Comparison of ENCODE assay signal across 8 mouse cellular contexts in genomic region chr11:102189461-102190436, GRCm38 (mm10). TPM values are rescaled to one million over a fixed set of nuclear protein-coding genes. Genes with fewer than 3 reads are reported as not detected.
DNase-seq lines count a peak whose midpoint lies in the region; ATAC-seq and TF ChIP-seq lines count a peak whose summit lies in the region.

Gene G6pc3 (plus strand): TSS chr11:102189620.

- peaks cover 10% of the 10 kb centered on the region; the same call in 1 of the 2 replicates for H3K27me3 ChIP-seq in E14TG2a.4 (ENCODE audit: insufficient read depth, low read length)
- no peaks in the 10 kb centered on the region for H3K27me3 ChIP-seq in forebrain, embryonic 12.5 days
- no peaks in the 10 kb centered on the region for H3K27me3 ChIP-seq in heart, embryonic 16.5 days (ENCODE audit: control insufficient read depth, insufficient read depth, low read length)
- no peaks in the 10 kb centered on the region for H3K27me3 ChIP-seq in liver, embryonic 14.5 days (ENCODE audit: control insufficient read depth, insufficient read depth, low read length)
- H3K27me3 ChIP-seq in stomach, embryonic 15.5 days (replicated peaks), result no peaks in the 10 kb centered on the region

- no peak for TF ChIP-seq CTCF in E14TG2a.4 (conservative IDR thresholded peaks at IDR 0.05; ENCODE audit: low read length)
- no peak for TF ChIP-seq CTCF in liver, embryonic 14.5 days (IDR thresholded peaks at IDR 0.05; ENCODE audit: low read depth)

- TF ChIP-seq EP300 in liver, embryonic 14.5 days (IDR thresholded peaks at IDR 0.05; ENCODE audit: low read depth), result no peak

- H3K36me3 ChIP-seq in E14TG2a.4 (ENCODE audit: insufficient read depth, low read length), result peaks cover 30% of the 10 kb centered on the region
- H3K36me3 ChIP-seq in forebrain, embryonic 12.5 days (replicated peaks), result peaks cover 19% of the 10 kb centered on the region
- H3K36me3 ChIP-seq in heart, embryonic 16.5 days (ENCODE audit: control insufficient read depth, insufficient read depth), result 0 out of 2 replicates have a peak, but pooled peaks cover 5% of the 10 kb centered on the region
- H3K36me3 ChIP-seq in liver, embryonic 14.5 days (replicated peaks; ENCODE audit: control insufficient read depth, insufficient read depth, low read depth), result no peaks in the 10 kb centered on the region
- peaks cover 4% of the 10 kb centered on the region; the same call in 1 of the 2 replicates for H3K36me3 ChIP-seq in stomach, embryonic 15.5 days

- H3K4me3 ChIP-seq in E14TG2a.4 (replicated peaks; ENCODE audit: low read length), result peak within 1 kb of the TSS; percentile 76
- H3K4me3 ChIP-seq in forebrain, embryonic 12.5 days (replicated peaks), result peak within 1 kb of the TSS; percentile 58
- peak within 1 kb of the TSS; percentile 64 for H3K4me3 ChIP-seq in heart, embryonic 16.5 days (ENCODE audit: low read length)
- H3K4me3 ChIP-seq in liver, embryonic 14.5 days (ENCODE audit: insufficient read depth in 1 of 2, low read depth in 2 of 2, low read length in 2 of 2), result peak within 1 kb of the TSS; percentile 55 to 72
- H3K4me3 ChIP-seq in stomach, embryonic 15.5 days (replicated peaks), result peak within 1 kb of the TSS; percentile 59

- peak within 1 kb of the TSS; percentile 68 for H3K9ac ChIP-seq in forebrain, embryonic 12.5 days
- peak within 1 kb of the TSS; percentile 78 for H3K9ac ChIP-seq in heart, embryonic 16.5 days (ENCODE audit: low read length)
- peak within 1 kb of the TSS; percentile 23 for H3K9ac ChIP-seq in liver, embryonic 14.5 days (replicated peaks)
- peak within 1 kb of the TSS; percentile 38 for H3K9ac ChIP-seq in stomach, embryonic 15.5 days

- peak within 1 kb of the TSS; percentile 75 for H3K27ac ChIP-seq in forebrain, embryonic 12.5 days
- peak within 1 kb of the TSS; percentile 66 for H3K27ac ChIP-seq in heart, embryonic 16.5 days (ENCODE audit: low read length)
- no peak within 1 kb of the TSS for H3K27ac ChIP-seq in liver, embryonic 14.5 days
- H3K27ac ChIP-seq in stomach, embryonic 15.5 days, result peak within 1 kb of the TSS; percentile 81

- no peaks in the 10 kb centered on the region for H3K9me3 ChIP-seq in E14TG2a.4 (ENCODE audit: low read length)
- no peaks in the 10 kb centered on the region for H3K9me3 ChIP-seq in forebrain, embryonic 12.5 days
- H3K9me3 ChIP-seq in heart, embryonic 16.5 days (replicated peaks; ENCODE audit: control insufficient read depth, low read length), result no peaks in the 10 kb centered on the region
- no peaks in the 10 kb centered on the region for H3K9me3 ChIP-seq in liver, embryonic 14.5 days (ENCODE audit: control insufficient read depth, low read length)
- no peaks in the 10 kb centered on the region for H3K9me3 ChIP-seq in stomach, embryonic 15.5 days

- DNase-seq in c-Kit-positive CD71-positive TER-119-positive erythroid progenitor cells, embryonic 14.5 days (ENCODE audit: low spot score), result peak; percentile 69
- DNase-seq in kidney, postnatal 36 days, result peak; percentile 96
- DNase-seq in liver, embryonic 14.5 days (ENCODE audit: low read depth in 3 of 3, low spot score in 3 of 3), result peak; percentile 65 to 73 (median 68)
- DNase-seq in neural tube, embryonic 10.5 days (ENCODE audit: extremely low spot score, low spot score), result peak; percentile 81

- peak within 1 kb of the TSS; percentile 72 for H3K4me2 ChIP-seq in forebrain, embryonic 12.5 days
- peak within 1 kb of the TSS; percentile 68 for H3K4me2 ChIP-seq in heart, embryonic 16.5 days (ENCODE audit: low read depth, low read length)
- peak within 1 kb of the TSS; percentile 68 for H3K4me2 ChIP-seq in liver, embryonic 14.5 days (ENCODE audit: low read depth)
- H3K4me2 ChIP-seq in stomach, embryonic 15.5 days, result peak within 1 kb of the TSS; percentile 91

- peak; percentile 77 for ATAC-seq in forebrain, embryonic 12.5 days (ENCODE audit: low FRiP score)
- peak; percentile 72 for ATAC-seq in heart, embryonic 16.5 days (replicated peaks; ENCODE audit: extremely low read depth, insufficient read depth, low FRiP score)
- ATAC-seq in liver, embryonic 14.5 days (ENCODE audit: insufficient read depth), result peak; percentile 56
- ATAC-seq in stomach, embryonic 15.5 days (ENCODE audit: insufficient read depth, low FRiP score, low read depth), result peak; percentile 71

- peaks cover 43% of the 10 kb centered on the region for H3K4me1 ChIP-seq in E14TG2a.4 (replicated peaks; ENCODE audit: low read depth, low read length)
- H3K4me1 ChIP-seq in forebrain, embryonic 12.5 days, result peaks cover 24% of the 10 kb centered on the region
- H3K4me1 ChIP-seq in heart, embryonic 16.5 days (ENCODE audit: control insufficient read depth, insufficient read depth, low read length), result peaks cover 12% of the 10 kb centered on the region
- H3K4me1 ChIP-seq in liver, embryonic 14.5 days (replicated peaks; ENCODE audit: control insufficient read depth in 2 of 2, insufficient read depth in 2 of 2, low read length in 1 of 2), result peaks cover 6 to 14% of the 10 kb centered on the region in 2 experiments
- peaks cover 19% of the 10 kb centered on the region; the same call in 1 of the 2 replicates for H3K4me1 ChIP-seq in stomach, embryonic 15.5 days

- WGBS in forebrain, embryonic 12.5 days, result 3% methylated on average over 45 of the region's 50 CpGs
- WGBS in heart, embryonic 16.5 days, result 2% methylated on average over 46 of the region's 50 CpGs
- under 1% methylated on average over 50 of the region's 50 CpGs for WGBS in liver, embryonic 14.5 days (ENCODE audit: insufficient replicate concordance)
- WGBS in stomach, embryonic 15.5 days, result 1% methylated on average over 50 of the region's 50 CpGs

RNA-seq across cellular contexts. Expression of gene G6pc3, which starts in this region (rescaled TPM):
- polyA plus RNA-seq in forebrain, embryonic 12.5 days (2016; fragmentation: Nextera tagmentation; extraction: Ambion mirVana), result 26.6 and 28.3 TPM in 2 replicates
- 24.4 and 25.0 TPM in 2 replicates for polyA plus RNA-seq in heart, embryonic 16.5 days (2015; fragmentation: Nextera tagmentation; extraction: Ambion mirVana)
- 12.6 and 14.8 TPM in 2 replicates for polyA plus RNA-seq in liver, embryonic 14.5 days (2012; rRNA removed)
- 7.3 and 10.1 TPM in 2 replicates for polyA plus RNA-seq in liver, embryonic 14.5 days (2014; fragmentation: Nextera tagmentation; extraction: Ambion mirVana)
- 29.6 and 32.1 TPM in 2 replicates for polyA plus RNA-seq in stomach, embryonic 15.5 days (2015; fragmentation: Nextera tagmentation; extraction: Ambion mirVana)

Comparison
In these comparisons a context has a peak if more than half of its experiments do, and no peak if none do; other contexts are left out.
1. H3K9ac ChIP-seq: peak in every context shown above with its lines; median percentile 78 in heart, embryonic 16.5 days; 68 in forebrain, embryonic 12.5 days; 38 in stomach, embryonic 15.5 days; 23 in liver, embryonic 14.5 days.